In genomic region chr4:56419122-56419913, GRCm38 (mm10) we compare ENCODE assay signal across 18 mouse cellular contexts.
"Had no signal": no experiment of that assay in that cellular context is flagged by ENCODE, and none has a peak within 500 bp of the region (broad histone marks: within the 10 kb centered on the region; RNA-seq: fewer than 3 reads in every experiment).

No protein-coding gene starts in this region.

- H3K4me3 ChIP-seq: layer of hippocampus, adult 2 months; left cerebral cortex, adult 2 months; liver, embryonic 13.5 days; neural tube, embryonic 12.5 days; neural tube, embryonic 15.5 days; stomach, embryonic 15.5 days had no signal

- H3K9ac ChIP-seq: liver, embryonic 13.5 days; neural tube, embryonic 12.5 days; neural tube, embryonic 15.5 days; stomach, embryonic 15.5 days had no signal

- H3K27me3 ChIP-seq: liver, embryonic 13.5 days; neural tube, embryonic 12.5 days; neural tube, embryonic 15.5 days; stomach, embryonic 15.5 days had no signal

- H3K36me3 ChIP-seq: liver, embryonic 13.5 days; neural tube, embryonic 12.5 days; neural tube, embryonic 15.5 days; stomach, embryonic 15.5 days had no signal

- DNase-seq: kidney, adult 2 months; kidney, postnatal 25 days; layer of hippocampus, adult 9-11 months; liver, embryonic 13.5 days; lung, adult 2 months; lung, postnatal 14 days; lung, postnatal 4 days; midbrain, embryonic 14.5 days; right cerebral cortex, postnatal 25 days; spleen, adult 18-20 months; thymus, postnatal 36 days had no signal

- H3K9me3 ChIP-seq: liver, embryonic 13.5 days; neural tube, embryonic 12.5 days; neural tube, embryonic 15.5 days; stomach, embryonic 15.5 days had no signal

- H3K4me2 ChIP-seq: liver, embryonic 13.5 days; midbrain, embryonic 11.5 days; neural tube, embryonic 12.5 days; neural tube, embryonic 15.5 days; stomach, embryonic 15.5 days had no signal

- H3K4me1 ChIP-seq: liver, embryonic 13.5 days; neural tube, embryonic 12.5 days; neural tube, embryonic 15.5 days; stomach, embryonic 15.5 days had no signal

- H3K27ac ChIP-seq: kidney, postnatal 0 days; layer of hippocampus, adult 2 months; left cerebral cortex, adult 2 months; liver, embryonic 13.5 days; neural tube, embryonic 12.5 days; neural tube, embryonic 15.5 days; stomach, embryonic 15.5 days had no signal
